Mouse (Mus musculus): ENCODE results near the gene Fam19a3. TPM values are rescaled to one million over a fixed set of nuclear protein-coding genes. Genes with fewer than 3 reads are reported as not detected.

The Fam19a3 gene
- polyA plus RNA-seq (2014; fragmentation: Nextera tagmentation; extraction: Ambion mirVana), result 0.04 and 0.07 TPM in 2 replicates

DNA sequence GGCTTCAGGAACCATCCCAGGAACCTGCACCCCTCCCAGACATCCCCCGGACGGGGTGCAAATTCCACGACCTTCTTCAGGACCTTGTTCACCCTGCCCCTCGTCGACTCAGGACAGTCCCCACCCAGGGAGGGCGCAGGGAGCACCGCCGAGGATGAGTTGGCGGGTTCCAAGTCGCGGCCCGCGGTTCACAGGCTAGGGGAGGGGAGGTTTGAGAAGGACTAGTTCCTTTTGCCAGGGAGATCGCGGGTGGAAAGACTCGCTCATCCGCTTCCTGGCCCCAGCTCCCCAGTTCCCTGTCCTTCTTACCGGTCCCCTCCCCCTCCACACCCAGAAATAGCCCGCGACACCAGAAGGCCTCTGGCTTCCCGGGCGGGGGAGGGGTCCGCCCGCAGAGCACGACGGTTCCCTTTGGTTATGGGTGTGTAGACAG is at the start of gene Fam19a3:
TSS of gene Fam19a3 (minus strand) at position 370 of the 433 bp plus-strand sequence.
- Histone ChIP-seq H3K27ac (no peak within 1 kb of the TSS), H3K9ac (peak within 1 kb of the TSS; percentile 41), H3K36me3 (replicated peaks; ENCODE audit: control insufficient read depth, insufficient read depth) (no peaks in the 10 kb centered on the region), H3K27me3 (ENCODE audit: control insufficient read depth, insufficient read depth, low read length) (peaks cover 89% of the 10 kb centered on the region), H3K4me1 (replicated peaks; ENCODE audit: control insufficient read depth, insufficient read depth, low read length) (peaks cover 14% of the 10 kb centered on the region), H3K4me2 (replicated peaks) (peak within 1 kb of the TSS; percentile 63), H3K4me3 (replicated peaks; ENCODE audit: low read length) (peak within 1 kb of the TSS; percentile 33), H3K9me3 (ENCODE audit: control insufficient read depth, low read length) (no peaks in the 10 kb centered on the region)
- 0% methylated on average over 26 of the region's 26 CpGs for whole genome bisulfite sequencing
- no peak for DNase-seq (ENCODE audit: low spot score)
- no peak for ATAC-seq (ENCODE audit: low FRiP score)

DNA sequence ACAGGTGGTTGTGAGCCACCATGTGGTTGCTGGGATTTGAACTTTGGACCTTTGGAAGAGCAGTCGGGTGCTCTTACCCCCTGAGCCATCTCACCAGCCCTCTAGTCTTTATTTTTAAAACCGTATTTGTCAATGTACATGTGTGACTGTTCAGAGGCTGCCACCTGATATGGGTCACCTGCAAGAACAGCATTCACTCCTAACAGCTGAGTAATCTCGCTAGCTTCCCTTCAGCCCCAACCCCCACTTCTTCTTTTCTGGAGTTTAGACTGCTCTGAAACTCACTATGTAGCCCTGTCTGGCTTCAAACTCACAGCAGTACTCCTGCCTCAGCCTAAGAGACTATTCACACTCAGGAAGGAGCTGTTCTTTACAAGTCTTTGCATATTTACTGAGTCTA is 40.8 kb upstream of the Fam19a3 start:
- Histone ChIP-seq H3K4me1 (replicated peaks; ENCODE audit: control insufficient read depth, insufficient read depth, low read length) (peaks cover under 1% of the 10 kb centered on the region; the same call in 1 of the 2 replicates), H3K9me3 (ENCODE audit: control insufficient read depth, low read length) (no peaks in the 10 kb centered on the region), H3K4me2 (replicated peaks) (no peak overlapping the region), H3K36me3 (replicated peaks; ENCODE audit: control insufficient read depth, insufficient read depth) (peaks cover 31% of the 10 kb centered on the region), H3K4me3 (replicated peaks; ENCODE audit: low read length) (no peak overlapping the region), H3K9ac (no peak overlapping the region), H3K27ac (no peak overlapping the region), H3K27me3 (ENCODE audit: control insufficient read depth, insufficient read depth, low read length) (no peaks in the 10 kb centered on the region)
- DNase-seq (ENCODE audit: low spot score), result no peak
- no peak for ATAC-seq (ENCODE audit: low FRiP score)
- 87% methylated on average over 3 of the region's 3 CpGs for WGBS

DNA sequence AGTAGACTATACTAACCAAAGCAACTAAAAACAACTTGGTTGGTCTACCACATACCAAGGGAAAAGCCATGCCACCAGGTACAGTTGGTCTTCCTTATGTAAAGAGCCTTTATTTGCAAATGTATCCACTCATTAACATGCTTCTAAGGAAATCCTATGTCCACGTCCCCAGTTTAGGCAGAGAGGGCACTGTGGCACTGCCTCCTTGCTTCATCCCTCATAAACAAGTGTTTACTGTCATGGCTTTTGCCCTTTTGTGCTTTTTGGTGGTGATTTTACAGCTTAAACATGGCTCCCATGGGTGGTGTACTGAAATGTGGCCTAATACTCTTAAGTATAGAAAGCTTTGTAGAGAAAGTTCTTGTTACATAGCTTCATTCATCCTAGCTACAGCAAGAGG is 38.8 kb upstream of the Fam19a3 start:
- H3K36me3 ChIP-seq (replicated peaks; ENCODE audit: control insufficient read depth, insufficient read depth), result peaks cover 12% of the 10 kb centered on the region
- H3K27me3 ChIP-seq (ENCODE audit: control insufficient read depth, insufficient read depth, low read length), result no peaks in the 10 kb centered on the region
- no peak overlapping the region for H3K9ac ChIP-seq
- no peaks in the 10 kb centered on the region for H3K9me3 ChIP-seq (ENCODE audit: control insufficient read depth, low read length)
- 53% methylated on average over 1 of the region's 1 CpGs for WGBS
- no peak overlapping the region for H3K4me2 ChIP-seq (replicated peaks)
- peaks cover 5% of the 10 kb centered on the region; the same call in 1 of the 2 replicates for H3K4me1 ChIP-seq (replicated peaks; ENCODE audit: control insufficient read depth, insufficient read depth, low read length)
- H3K27ac ChIP-seq, result no peak overlapping the region
- ATAC-seq (ENCODE audit: low FRiP score) (no peak), DNase-seq (ENCODE audit: low spot score) (no peak)
- H3K4me3 ChIP-seq (replicated peaks; ENCODE audit: low read length), result no peak overlapping the region

DNA sequence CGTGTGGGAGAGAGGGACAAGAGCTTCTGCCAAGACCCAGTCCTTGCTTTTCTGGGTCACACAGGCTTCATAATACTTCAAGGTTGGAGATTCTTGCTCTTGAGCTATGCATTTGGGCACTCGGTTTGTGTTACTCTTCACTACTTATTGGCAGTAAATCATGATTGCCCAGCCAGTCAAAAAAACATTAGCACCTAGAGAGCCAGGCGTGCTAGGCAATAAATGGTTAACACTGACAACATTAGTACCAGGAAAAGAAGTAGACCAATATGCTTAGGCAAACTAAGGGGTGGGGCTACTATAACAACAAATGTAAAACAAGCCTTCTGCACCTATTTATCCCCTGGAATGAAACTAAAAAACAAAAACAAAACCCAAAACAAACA is 37.1 kb upstream of the Fam19a3 start:
- peak overlapping the region; percentile 99 for H3K4me2 ChIP-seq (replicated peaks)
- ATAC-seq (ENCODE audit: low FRiP score) (no peak), DNase-seq (ENCODE audit: low spot score) (no peak)
- 0 out of 2 replicates have a peak overlapping the region, but pooled peaks have one; percentile 81 for H3K9ac ChIP-seq
- H3K9me3 ChIP-seq (ENCODE audit: control insufficient read depth, low read length), result no peaks in the 10 kb centered on the region
- peak overlapping the region; percentile 79 for H3K4me3 ChIP-seq (replicated peaks; ENCODE audit: low read length)
- WGBS, result 11% methylated on average over 3 of the region's 3 CpGs
- H3K4me1 ChIP-seq (replicated peaks; ENCODE audit: control insufficient read depth, insufficient read depth, low read length), result peaks cover 5% of the 10 kb centered on the region; the same call in 1 of the 2 replicates
- H3K27ac ChIP-seq, result no peak overlapping the region; the same call in 1 of the 2 replicates
- no peaks in the 10 kb centered on the region for H3K27me3 ChIP-seq (ENCODE audit: control insufficient read depth, insufficient read depth, low read length)
- peaks cover 6% of the 10 kb centered on the region; the same call in 1 of the 2 replicates for H3K36me3 ChIP-seq (replicated peaks; ENCODE audit: control insufficient read depth, insufficient read depth)

DNA sequence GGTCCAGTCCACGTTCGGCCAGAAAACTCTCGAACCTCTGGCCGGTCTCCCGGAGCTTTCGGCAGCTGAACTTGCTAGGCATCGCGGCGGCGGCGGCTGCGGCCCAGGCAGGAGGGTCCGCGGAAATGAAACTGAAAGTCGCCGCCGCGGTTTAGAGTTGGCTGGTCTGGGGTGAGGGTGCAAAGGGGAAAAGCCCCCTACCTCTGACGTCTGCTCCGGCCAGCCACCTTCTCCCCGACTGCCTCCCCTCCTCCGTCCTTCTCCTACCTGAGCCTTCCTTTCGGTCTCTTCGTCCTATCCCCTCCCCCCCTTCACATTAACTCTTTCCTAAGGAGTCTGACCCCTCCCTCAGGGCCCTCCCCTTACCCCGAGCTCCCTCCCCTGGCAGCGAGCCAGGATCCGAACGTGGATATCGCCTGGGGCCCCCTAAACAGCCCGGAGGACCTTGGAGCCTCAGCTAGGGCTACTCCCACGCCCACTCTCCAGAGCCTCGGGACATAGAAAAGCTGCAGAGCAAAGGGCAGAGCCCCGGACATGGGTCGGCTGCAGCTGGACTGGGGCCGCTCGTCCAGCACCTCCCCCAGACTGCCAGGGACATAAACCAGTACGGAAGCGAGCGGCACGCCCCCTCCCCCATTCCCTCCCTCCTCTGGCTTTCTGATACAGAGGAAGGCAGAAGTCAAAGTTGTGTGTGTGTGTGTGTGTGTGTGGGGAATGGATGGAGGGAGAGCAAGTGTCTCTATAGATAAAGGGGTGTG is 36.5 kb upstream of the Fam19a3 start, which contains the start of gene Mov10:
TSS of gene Mov10 (minus strand) at position 573 of the 758 bp plus-strand sequence.
- Histone ChIP-seq H3K27me3 (ENCODE audit: control insufficient read depth, insufficient read depth, low read length) (no peaks in the 10 kb centered on the region), H3K4me3 (replicated peaks; ENCODE audit: low read length) (peak within 1 kb of the TSS; percentile 79), H3K36me3 (replicated peaks; ENCODE audit: control insufficient read depth, insufficient read depth) (peaks cover 6% of the 10 kb centered on the region; the same call in 1 of the 2 replicates), H3K4me2 (replicated peaks) (peak within 1 kb of the TSS; percentile 99), H3K9ac (peak within 1 kb of the TSS; percentile 81), H3K27ac (peak within 1 kb of the TSS; percentile 71; the same call in 1 of the 2 replicates), H3K4me1 (replicated peaks; ENCODE audit: control insufficient read depth, insufficient read depth, low read length) (peaks cover 5% of the 10 kb centered on the region; the same call in 1 of the 2 replicates), H3K9me3 (ENCODE audit: control insufficient read depth, low read length) (no peaks in the 10 kb centered on the region)
- peak; percentile 73 for ATAC-seq (ENCODE audit: low FRiP score)
- under 1% methylated on average over 40 of the region's 40 CpGs for WGBS
- peak; percentile 63 for DNase-seq (ENCODE audit: low spot score)

DNA sequence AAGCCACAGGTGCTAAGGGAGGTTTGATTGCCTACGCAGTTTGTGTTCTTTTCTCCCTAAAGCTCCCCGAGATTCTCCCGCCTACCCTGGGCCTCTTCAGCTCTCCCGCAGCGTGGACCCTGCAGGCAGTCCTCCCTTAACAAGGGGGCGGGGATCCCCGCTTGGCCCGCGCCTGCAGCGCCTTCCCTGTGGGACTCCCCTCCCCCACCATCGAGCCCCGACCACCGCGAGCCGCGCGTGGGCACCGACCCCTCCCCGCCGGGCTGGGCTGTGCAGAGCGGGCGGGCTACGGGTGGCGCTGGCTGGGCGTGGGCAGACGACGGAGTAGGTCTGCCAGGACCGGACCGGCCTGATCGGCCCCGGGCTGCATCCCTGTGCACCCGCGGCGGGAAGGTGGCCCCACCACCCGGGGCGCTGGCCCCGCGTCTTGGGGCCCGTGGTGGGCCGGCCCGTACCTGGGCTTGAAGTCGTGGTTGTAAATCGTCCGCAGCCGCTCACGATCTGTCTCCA is 35.9 kb upstream of the Fam19a3 start:
- peak; percentile 80 for ATAC-seq (ENCODE audit: low FRiP score)
- H3K4me3 ChIP-seq (replicated peaks; ENCODE audit: low read length), result peak overlapping the region; percentile 79
- H3K9ac ChIP-seq, result peak overlapping the region; percentile 81
- H3K27ac ChIP-seq, result peak overlapping the region; percentile 71; the same call in 1 of the 2 replicates
- peak; percentile 33 for DNase-seq (ENCODE audit: low spot score)
- WGBS, result under 1% methylated on average over 46 of the region's 46 CpGs
- H3K9me3 ChIP-seq (ENCODE audit: control insufficient read depth, low read length), result no peaks in the 10 kb centered on the region
- H3K36me3 ChIP-seq (replicated peaks; ENCODE audit: control insufficient read depth, insufficient read depth), result peaks cover 4% of the 10 kb centered on the region; the same call in 1 of the 2 replicates
- H3K27me3 ChIP-seq (ENCODE audit: control insufficient read depth, insufficient read depth, low read length), result no peaks in the 10 kb centered on the region
- peak overlapping the region; percentile 99 for H3K4me2 ChIP-seq (replicated peaks)
- peaks cover 5% of the 10 kb centered on the region; the same call in 1 of the 2 replicates for H3K4me1 ChIP-seq (replicated peaks; ENCODE audit: control insufficient read depth, insufficient read depth, low read length)

DNA sequence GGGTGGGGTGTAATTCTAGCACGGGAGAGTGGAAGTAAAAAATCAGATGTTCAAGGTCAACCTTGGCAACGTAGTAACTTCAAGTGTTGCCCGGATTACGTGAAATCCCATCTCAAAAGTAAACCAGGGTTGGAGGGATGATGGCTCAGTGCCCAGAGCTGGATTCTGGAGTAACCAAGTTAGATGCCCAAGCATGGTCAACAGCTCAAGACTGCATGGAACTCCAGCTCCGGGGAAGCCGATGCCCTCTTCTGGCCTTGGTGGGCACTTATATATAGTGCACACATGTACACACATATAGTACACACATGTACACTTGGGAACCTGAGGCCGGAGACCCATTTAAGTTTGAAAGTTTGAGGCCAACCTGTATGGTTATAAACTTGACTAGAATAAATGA is 34.5 kb upstream of the Fam19a3 start:
- Histone ChIP-seq H3K9me3 (ENCODE audit: control insufficient read depth, low read length) (no peaks in the 10 kb centered on the region), H3K4me2 (replicated peaks) (no peak overlapping the region)
- 95% methylated on average over 7 of the region's 7 CpGs for WGBS

DNA sequence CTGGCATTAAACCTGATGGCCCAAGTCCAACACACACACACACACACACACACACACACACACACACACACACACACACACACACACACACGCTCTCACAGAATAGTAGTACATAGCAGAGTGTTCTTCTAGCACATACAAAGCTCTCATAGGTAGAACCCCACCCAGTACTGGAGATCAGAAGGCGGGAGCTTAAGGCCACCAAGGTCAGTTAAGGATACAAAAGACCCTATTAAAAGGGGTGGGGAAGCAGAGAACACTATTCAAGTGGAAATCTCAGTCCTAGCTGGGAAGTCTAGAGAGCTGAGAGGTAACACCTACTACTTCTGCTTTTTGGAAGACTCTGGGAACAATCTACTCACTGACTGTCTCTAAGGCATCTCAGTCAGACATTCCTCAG is 33.7 kb upstream of the Fam19a3 start:
- Histone ChIP-seq H3K4me3 (replicated peaks; ENCODE audit: low read length) (no peak overlapping the region), H3K4me1 (replicated peaks; ENCODE audit: control insufficient read depth, insufficient read depth, low read length) (peaks cover 5% of the 10 kb centered on the region; the same call in 1 of the 2 replicates), H3K9ac (no peak overlapping the region), H3K27ac (no peak overlapping the region), H3K9me3 (ENCODE audit: control insufficient read depth, low read length) (no peaks in the 10 kb centered on the region), H3K4me2 (replicated peaks) (no peak overlapping the region), H3K27me3 (ENCODE audit: control insufficient read depth, insufficient read depth, low read length) (no peaks in the 10 kb centered on the region), H3K36me3 (replicated peaks; ENCODE audit: control insufficient read depth, insufficient read depth) (no peaks in the 10 kb centered on the region)
- WGBS, result 85% methylated on average over 2 of the region's 2 CpGs
- ATAC-seq (ENCODE audit: low FRiP score) (no peak), DNase-seq (ENCODE audit: low spot score) (no peak)

More for the DNA sequence above, 34.5 kb upstream of the Fam19a3 start:
- Histone ChIP-seq H3K4me1 (replicated peaks; ENCODE audit: control insufficient read depth, insufficient read depth, low read length) (peaks cover 5% of the 10 kb centered on the region; the same call in 1 of the 2 replicates), H3K4me3 (replicated peaks; ENCODE audit: low read length) (no peak overlapping the region), H3K27ac (no peak overlapping the region), H3K27me3 (ENCODE audit: control insufficient read depth, insufficient read depth, low read length) (no peaks in the 10 kb centered on the region), H3K36me3 (replicated peaks; ENCODE audit: control insufficient read depth, insufficient read depth) (no peaks in the 10 kb centered on the region; the same call in 1 of the 2 replicates), H3K9ac (no peak overlapping the region)
- ATAC-seq (ENCODE audit: low FRiP score) (no peak), DNase-seq (ENCODE audit: low spot score) (no peak)

DNA sequence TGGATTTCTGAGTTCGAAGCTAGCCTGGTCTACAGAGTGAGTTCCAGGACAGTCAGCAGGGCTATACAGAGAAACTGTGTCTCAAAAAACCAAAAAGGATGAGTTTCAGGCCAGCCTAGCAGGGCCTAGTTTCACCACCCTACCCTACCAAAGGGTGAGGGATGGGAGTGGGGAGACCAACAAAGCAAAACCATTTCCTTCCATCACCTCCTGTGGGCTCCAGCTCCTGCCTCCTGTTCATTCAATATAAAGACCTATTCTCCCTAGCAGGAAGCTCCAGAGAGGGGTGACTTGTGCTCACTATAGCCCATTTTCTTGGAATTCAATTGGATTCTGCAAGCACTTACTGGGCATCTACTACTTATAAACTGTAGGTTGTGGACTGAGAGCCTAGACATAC is 33.1 kb upstream of the Fam19a3 start:
- DNase-seq (ENCODE audit: low spot score) (no peak), ATAC-seq (ENCODE audit: low FRiP score) (no peak)
- Histone ChIP-seq H3K27ac (no peak overlapping the region), H3K9me3 (ENCODE audit: control insufficient read depth, low read length) (no peaks in the 10 kb centered on the region), H3K4me2 (replicated peaks) (no peak overlapping the region), H3K4me3 (replicated peaks; ENCODE audit: low read length) (no peak overlapping the region), H3K27me3 (ENCODE audit: control insufficient read depth, insufficient read depth, low read length) (no peaks in the 10 kb centered on the region), H3K36me3 (replicated peaks; ENCODE audit: control insufficient read depth, insufficient read depth) (no peaks in the 10 kb centered on the region), H3K9ac (no peak overlapping the region), H3K4me1 (replicated peaks; ENCODE audit: control insufficient read depth, insufficient read depth, low read length) (peaks cover 5% of the 10 kb centered on the region; the same call in 1 of the 2 replicates)
- 100% methylated on average over 1 of the region's 1 CpGs for WGBS
